Mouse (Mus musculus) midbrain, embryonic 10.5 days (tissue): ENCODE results near the gene Sumo3. TPM values are rescaled to one million over a fixed set of nuclear protein-coding genes. Genes with fewer than 3 reads are reported as not detected.

Source experiments
- DNase-seq: peaks from one replicate; pipeline ENCODE4 v3.0.0-alpha.2; 2017; ENCODE audit warnings: low spot score
- H3K27ac ChIP-seq: fragments of 300-500 bp; sonication (generic); replicated peaks from 2 replicates; pipeline ENCODE4 v1.5.1; 2016; ENCODE audit warnings: mild to moderate bottlenecking
- H3K27me3 ChIP-seq: fragments of 300-500 bp; sonication (generic); 2 replicates; pipeline ENCODE4 v1.6.1; 2016; ENCODE audit warnings: low read depth, mild to moderate bottlenecking; ENCODE audit not compliant: poor library complexity, severe bottlenecking
- H3K36me3 ChIP-seq: fragments of 300-500 bp; sonication (generic); 2 replicates; pipeline ENCODE4 v1.6.1; 2016; ENCODE audit warnings: mild to moderate bottlenecking, moderate library complexity
- H3K4me1 ChIP-seq: fragments of 300-500 bp; sonication (generic); 2 replicates; pipeline ENCODE4 v1.6.1; 2016
- H3K4me3 ChIP-seq: fragments of 300-500 bp; sonication (generic); 2 replicates; pipeline ENCODE4 v1.5.1; 2016; ENCODE audit warnings: mild to moderate bottlenecking, moderate library complexity
- H3K9me3 ChIP-seq: fragments of 300-500 bp; sonication (generic); replicated peaks from 2 replicates; pipeline ENCODE4 v1.6.1; 2016; ENCODE audit warnings: mild to moderate bottlenecking
- WGBS: fragments of 180-500 bp; shearing (Covaris S2); methylation state at CpG from one replicate; pipeline ENCODE4 v1.1.7; 2016; 5-methylcytosine and 5-hydroxymethylcytosine counted together
- polyA plus RNA-seq: library from polyadenylated mRNA; unstranded; fragments of >200 nt; fragmentation: Nextera tagmentation; extraction: Ambion mirVana; gene quantifications from 2 replicates; pipeline ENCODE4 v1.2.1, GENCODE M21; 2016

The Sumo3 gene
- polyA plus RNA-seq, 1 experiment from 2014 or later = 403 TPM

GRCm38 (mm10) chr10:77636234-77636922, 30.5 kb downstream of the Sumo3 start:
- H3K36me3 ChIP-seq = peaks cover 91% of the 10 kb centered on the region
- DNase-seq = no peak
- H3K4me3 ChIP-seq = no peak overlapping the region
- WGBS = 93% methylated on average over 7 of the region's 7 CpGs
- H3K9me3 ChIP-seq = no peaks in the 10 kb centered on the region
- H3K27me3 ChIP-seq = no peaks in the 10 kb centered on the region
- H3K27ac ChIP-seq = no peak overlapping the region
- H3K4me1 ChIP-seq = peaks cover 10% of the 10 kb centered on the region; the same call in 1 of the 2 replicates

- Histone ChIP-seq H3K36me3 (peaks cover 93% of the 10 kb centered on the region), H3K27ac (no peak overlapping the region), H3K27me3 (no peaks in the 10 kb centered on the region), H3K9me3 (no peaks in the 10 kb centered on the region), H3K4me3 (no peak overlapping the region), H3K4me1 (peaks cover 9% of the 10 kb centered on the region; the same call in 1 of the 2 replicates)
- DNase-seq = no peak
- 90% methylated on average over 6 of the region's 6 CpGs for WGBS
Measured at GRCm38 (mm10) chr10:77638956-77639355, 33.1 kb downstream of the Sumo3 start.

GRCm38 (mm10) chr10:77643160-77643559, 37.3 kb downstream of the Sumo3 start:
- peaks cover 84% of the 10 kb centered on the region for H3K36me3 ChIP-seq
- WGBS = 90% methylated on average over 7 of the region's 7 CpGs

GRCm38 (mm10) chr10:77645571-77645970, 39.7 kb downstream of the Sumo3 start:
- Histone ChIP-seq H3K4me1 (peaks cover 4% of the 10 kb centered on the region; the same call in 1 of the 2 replicates), H3K4me3 (no peak overlapping the region), H3K9me3 (no peaks in the 10 kb centered on the region), H3K27me3 (no peaks in the 10 kb centered on the region), H3K27ac (no peak overlapping the region), H3K36me3 (peaks cover 65% of the 10 kb centered on the region)
- WGBS = 96% methylated on average over 5 of the region's 5 CpGs
- no peak for DNase-seq

More at GRCm38 (mm10) chr10:77643160-77643559, 37.3 kb downstream of the Sumo3 start:
- Histone ChIP-seq H3K9me3 (no peaks in the 10 kb centered on the region), H3K27me3 (no peaks in the 10 kb centered on the region), H3K27ac (no peak overlapping the region), H3K4me1 (0 out of 2 replicates have a peak, but pooled peaks cover 3% of the 10 kb centered on the region), H3K4me3 (no peak overlapping the region)
- DNase-seq = no peak

- whole genome bisulfite sequencing = 77% methylated on average over 1 of the region's 1 CpGs
- no peak overlapping the region for H3K27ac ChIP-seq
- peaks cover 4% of the 10 kb centered on the region; the same call in 1 of the 2 replicates for H3K4me1 ChIP-seq
- DNase-seq = no peak
- H3K27me3 ChIP-seq = no peaks in the 10 kb centered on the region
- no peak overlapping the region for H3K4me3 ChIP-seq
- peaks cover 46% of the 10 kb centered on the region for H3K36me3 ChIP-seq
- no peaks in the 10 kb centered on the region for H3K9me3 ChIP-seq
Measured at GRCm38 (mm10) chr10:77647461-77647860, 41.6 kb downstream of the Sumo3 start.

- H3K27ac ChIP-seq = no peak overlapping the region
- H3K27me3 ChIP-seq = no peaks in the 10 kb centered on the region
- H3K9me3 ChIP-seq = no peaks in the 10 kb centered on the region
- H3K4me1 ChIP-seq = peaks cover 4% of the 10 kb centered on the region; the same call in 1 of the 2 replicates
- 91% methylated on average over 8 of the region's 8 CpGs for WGBS
- no peak overlapping the region for H3K4me3 ChIP-seq
- DNase-seq = no peak
- H3K36me3 ChIP-seq = peaks cover 41% of the 10 kb centered on the region
Measured at GRCm38 (mm10) chr10:77647901-77648300, 42.0 kb downstream of the Sumo3 start.

- Histone ChIP-seq H3K27ac (no peak overlapping the region), H3K4me1 (peaks cover 4% of the 10 kb centered on the region; the same call in 1 of the 2 replicates), H3K4me3 (no peak overlapping the region), H3K27me3 (no peaks in the 10 kb centered on the region), H3K36me3 (no peaks in the 10 kb centered on the region; the same call in 1 of the 2 replicates), H3K9me3 (no peaks in the 10 kb centered on the region)
- WGBS = 91% methylated on average over 9 of the region's 9 CpGs
- DNase-seq = no peak
Measured at GRCm38 (mm10) chr10:77652046-77652445, 46.1 kb downstream of the Sumo3 start.

GRCm38 (mm10) chr10:77658286-77658994, 52.5 kb downstream of the Sumo3 start:
- WGBS = 83% methylated on average over 15 of the region's 15 CpGs
- Histone ChIP-seq H3K4me1 (no peaks in the 10 kb centered on the region), H3K4me3 (no peak overlapping the region), H3K9me3 (no peaks in the 10 kb centered on the region; the same call in 1 of the 2 replicates), H3K36me3 (no peaks in the 10 kb centered on the region), H3K27ac (no peak overlapping the region), H3K27me3 (no peaks in the 10 kb centered on the region)
- DNase-seq = no peak

- Histone ChIP-seq H3K36me3 (no peaks in the 10 kb centered on the region), H3K27ac (no peak overlapping the region), H3K27me3 (no peaks in the 10 kb centered on the region), H3K4me3 (no peak overlapping the region), H3K4me1 (no peaks in the 10 kb centered on the region), H3K9me3 (no peaks in the 10 kb centered on the region; the same call in 1 of the 2 replicates)
- no peak for DNase-seq
- WGBS = 58% methylated on average over 43 of the region's 43 CpGs
Measured at GRCm38 (mm10) chr10:77663949-77664665, 58.2 kb downstream of the Sumo3 start.

- 87% methylated on average over 8 of the region's 8 CpGs for WGBS
- H3K27me3 ChIP-seq = no peaks in the 10 kb centered on the region
- no peak for DNase-seq
- no peak overlapping the region for H3K27ac ChIP-seq
- no peaks in the 10 kb centered on the region for H3K4me1 ChIP-seq
- no peak overlapping the region for H3K4me3 ChIP-seq
- H3K9me3 ChIP-seq = no peaks in the 10 kb centered on the region; the same call in 1 of the 2 replicates
- no peaks in the 10 kb centered on the region for H3K36me3 ChIP-seq
Measured at GRCm38 (mm10) chr10:77666342-77666741, 60.4 kb downstream of the Sumo3 start.

- Histone ChIP-seq H3K27me3 (no peaks in the 10 kb centered on the region), H3K9me3 (no peaks in the 10 kb centered on the region), H3K4me1 (no peaks in the 10 kb centered on the region), H3K36me3 (no peaks in the 10 kb centered on the region), H3K4me3 (no peak overlapping the region), H3K27ac (no peak overlapping the region)
- 87% methylated on average over 4 of the region's 4 CpGs for WGBS
- no peak for DNase-seq
Measured at GRCm38 (mm10) chr10:77667402-77667801, 61.5 kb downstream of the Sumo3 start.
